Mouse (Mus musculus) forebrain, embryonic 14.5 days (tissue): Measurements from ENCODE around the gene Atp6v1a. TPM values are rescaled to one million over a fixed set of nuclear protein-coding genes. Genes with fewer than 3 reads are reported as not detected.

Source experiments
- ATAC-seq: fragments of 200-750 bp; cut with Nextera tagmentation; 2 replicates; pipeline ENCODE4 v1.8.0; 2017; ENCODE audit warnings: mild to moderate bottlenecking, moderate library complexity
- DNase-seq: peaks from one replicate; pipeline ENCODE4 v3.0.0-alpha.2; 2015; ENCODE audit warnings: low spot score
- H3K27ac ChIP-seq: fragments of 300-500 bp; sonication (generic); 2 replicates; pipeline ENCODE4 v1.5.1; 2014; ENCODE audit warnings: low read depth, mild to moderate bottlenecking, control low read depth, low read length, moderate library complexity
- H3K27me3 ChIP-seq: fragments of 300-500 bp; sonication (generic); replicated peaks from 2 replicates; pipeline ENCODE4 v1.6.1; 2014; ENCODE audit warnings: low read length, control low read depth, mixed read lengths; ENCODE audit not compliant: control insufficient read depth, insufficient read depth
- H3K36me3 ChIP-seq: fragments of 300-500 bp; sonication (generic); 2 replicates; pipeline ENCODE4 v1.6.1; 2014; ENCODE audit warnings: low read length, control low read depth; ENCODE audit not compliant: control insufficient read depth, insufficient read depth
- H3K4me1 ChIP-seq: fragments of 300-500 bp; sonication (generic); 2 replicates; pipeline ENCODE4 v1.6.1; 2014; ENCODE audit warnings: antibody characterized with exemption, low read length, control low read depth; ENCODE audit not compliant: control insufficient read depth, insufficient read depth
- H3K4me2 ChIP-seq: fragments of 300-500 bp; sonication (generic); 2 replicates; pipeline ENCODE4 v1.6.1; 2014; ENCODE audit warnings: mild to moderate bottlenecking, control low read depth, low read length
- H3K4me3 ChIP-seq: fragments of 300-500 bp; sonication (generic); 2 replicates; pipeline ENCODE4 v1.5.1; 2014; ENCODE audit warnings: low read depth, low read length, control low read depth
- H3K9ac ChIP-seq: fragments of 300-500 bp; sonication (generic); 2 replicates; pipeline ENCODE4 v1.6.1; 2014; ENCODE audit warnings: mild to moderate bottlenecking, low read length, control low read depth, moderate library complexity
- H3K9me3 ChIP-seq: fragments of 300-500 bp; sonication (generic); replicated peaks from 2 replicates; pipeline ENCODE4 v1.6.1; 2016; ENCODE audit warnings: low read length, control low read depth, mixed read lengths; ENCODE audit not compliant: control insufficient read depth
- whole genome bisulfite sequencing: fragments of 180-500 bp; shearing (Covaris S2); extraction: QIAGEN DNeasy Blood & Tissue Kit; methylation state at CpG from one replicate; pipeline ENCODE4 v1.1.7; 2014; 5-methylcytosine and 5-hydroxymethylcytosine counted together
- polyA plus RNA-seq: library from polyadenylated mRNA; unstranded; fragments of >200 nt; fragmentation: Nextera tagmentation; extraction: Ambion mirVana; gene quantifications from 2 replicates; pipeline ENCODE4 v1.2.1, GENCODE M21; 2014

The Atp6v1a gene
- polyA plus RNA-seq, 1 experiment from 2014 or later = 125 TPM

GRCm38 (mm10) chr16:44141483-44141882, 2.0 kb upstream of the Atp6v1a start:
- no peak for ATAC-seq
- 32% methylated on average over 6 of the region's 6 CpGs for WGBS
- Histone ChIP-seq H3K27me3 (no peaks in the 10 kb centered on the region), H3K4me2 (peak overlapping the region; percentile 63; the same call in 1 of the 2 replicates), H3K4me3 (peak overlapping the region; percentile 77; the same call in 1 of the 2 replicates), H3K9me3 (no peaks in the 10 kb centered on the region), H3K9ac (no peak overlapping the region), H3K27ac (no peak overlapping the region), H3K36me3 (no peaks in the 10 kb centered on the region), H3K4me1 (peaks cover 16% of the 10 kb centered on the region)
- DNase-seq = peak; percentile 51

DNA sequence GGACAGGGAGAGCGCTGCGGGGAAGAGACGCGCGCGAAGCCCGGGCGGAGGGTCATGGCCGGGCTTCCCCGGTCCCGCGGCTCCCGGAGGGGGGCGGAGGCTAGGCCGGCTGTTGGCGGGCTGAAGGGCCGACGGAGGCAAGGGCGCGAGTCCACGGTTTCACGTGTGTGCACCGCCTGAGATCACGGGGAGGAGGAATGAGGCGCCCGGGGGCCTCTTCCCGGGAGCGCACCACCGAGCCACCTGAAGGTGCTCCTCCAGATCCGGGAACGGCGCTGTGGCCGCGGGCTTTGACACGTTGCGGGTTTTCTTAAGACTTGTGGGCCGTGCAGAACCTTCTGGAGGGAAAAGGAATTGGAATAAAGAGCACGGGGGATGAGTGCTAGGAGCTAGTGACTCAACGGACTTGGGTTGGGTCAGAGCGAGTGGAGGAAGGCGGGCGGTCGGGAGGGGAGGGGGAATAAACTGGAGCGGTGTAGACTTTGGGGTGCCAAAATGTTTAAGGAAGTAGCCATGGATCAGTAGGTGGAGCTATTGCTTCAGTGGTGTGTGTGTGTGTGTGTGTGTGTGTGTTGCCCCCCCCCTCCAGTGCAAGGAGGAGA, 782 bp upstream of the Atp6v1a start:
- H3K36me3 ChIP-seq = no peaks in the 10 kb centered on the region
- 1% methylated on average over 41 of the region's 44 CpGs for WGBS
- peak; percentile 42 for ATAC-seq
- H3K4me3 ChIP-seq = peak overlapping the region; percentile 77
- peaks cover 16% of the 10 kb centered on the region for H3K4me1 ChIP-seq
- peak overlapping the region; percentile 86 for H3K9ac ChIP-seq
- H3K9me3 ChIP-seq = no peaks in the 10 kb centered on the region
- peak; percentile 80 for DNase-seq
- peak overlapping the region; percentile 98 for H3K27ac ChIP-seq
- H3K4me2 ChIP-seq = peak overlapping the region; percentile 63
- H3K27me3 ChIP-seq = no peaks in the 10 kb centered on the region

- ATAC-seq = peak; percentile 87
- peak overlapping the region; percentile 98 for H3K27ac ChIP-seq
- peak overlapping the region; percentile 93 for H3K4me2 ChIP-seq
- peak overlapping the region; percentile 86 for H3K9ac ChIP-seq
- no peaks in the 10 kb centered on the region for H3K27me3 ChIP-seq
- H3K4me3 ChIP-seq = peak overlapping the region; percentile 77
- no peaks in the 10 kb centered on the region for H3K36me3 ChIP-seq
- peak; percentile 99 for DNase-seq
- under 1% methylated on average over 25 of the region's 25 CpGs for WGBS
- H3K4me1 ChIP-seq = peaks cover 16% of the 10 kb centered on the region
- no peaks in the 10 kb centered on the region for H3K9me3 ChIP-seq
Measured at GRCm38 (mm10) chr16:44138979-44139535, 448 bp downstream of the Atp6v1a start.

DNA sequence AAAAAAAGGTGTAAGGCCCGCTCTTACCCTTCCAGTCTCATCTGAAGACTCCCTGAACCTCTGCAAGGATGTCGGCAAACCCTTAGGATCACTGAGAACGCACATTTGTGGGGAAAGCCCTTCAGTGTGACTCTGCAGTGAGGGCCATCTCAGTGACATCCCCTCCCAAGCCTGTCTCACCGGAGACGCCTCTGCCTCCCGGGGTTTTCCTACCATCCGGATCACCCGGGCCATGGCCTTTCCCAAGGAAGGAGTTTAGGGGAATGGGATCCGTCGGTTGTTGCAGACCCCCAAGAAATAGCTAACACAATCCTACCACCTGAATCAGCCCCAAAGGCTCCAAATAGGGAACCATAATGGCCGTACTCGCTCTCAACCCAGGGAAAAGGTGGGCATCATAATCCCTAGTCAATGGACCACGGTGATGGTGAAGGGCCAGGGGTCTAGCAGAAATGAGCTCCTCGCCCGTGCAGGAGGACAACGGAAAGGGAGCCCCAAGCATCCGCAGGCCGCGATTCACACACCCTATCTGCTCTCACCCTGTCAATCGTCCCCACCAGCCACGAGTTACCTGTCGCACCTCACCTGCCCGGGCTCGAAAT, 1.0 kb downstream of the Atp6v1a start:
- Histone ChIP-seq H3K4me2 (peak overlapping the region; percentile 93), H3K27me3 (no peaks in the 10 kb centered on the region), H3K4me1 (peaks cover 16% of the 10 kb centered on the region), H3K9me3 (no peaks in the 10 kb centered on the region), H3K9ac (peak overlapping the region; percentile 86), H3K36me3 (no peaks in the 10 kb centered on the region), H3K27ac (peak overlapping the region; percentile 98), H3K4me3 (peak overlapping the region; percentile 77)
- ATAC-seq (no peak), DNase-seq (peak; percentile 4)
- WGBS = 1% methylated on average over 24 of the region's 24 CpGs

DNA sequence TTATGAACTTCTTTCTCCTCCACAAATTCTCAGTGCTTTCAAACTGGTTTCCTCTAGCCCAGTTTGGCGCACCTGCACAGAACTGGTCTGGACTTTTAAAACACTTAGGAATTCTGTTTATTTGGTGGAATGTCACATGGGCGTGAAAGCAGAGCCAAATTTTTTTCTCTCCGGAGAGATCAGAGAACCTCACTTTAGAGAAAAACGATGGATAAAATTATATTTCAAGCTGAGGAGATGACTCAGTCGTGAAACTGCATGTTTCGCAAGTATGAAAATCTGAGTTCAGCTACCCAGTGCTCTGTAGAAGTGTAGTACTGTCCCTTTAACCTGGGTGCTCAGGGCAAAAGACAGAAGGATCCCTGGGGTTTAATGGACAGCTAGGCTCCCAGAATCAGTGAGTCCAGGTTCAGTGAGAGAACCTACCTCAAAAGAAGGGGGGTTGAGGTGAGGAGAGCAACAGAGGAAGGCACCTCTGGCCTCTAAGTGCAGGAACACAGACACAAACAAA, 2.9 kb downstream of the Atp6v1a start:
- Histone ChIP-seq H3K4me3 (no peak overlapping the region), H3K4me2 (no peak overlapping the region), H3K27me3 (no peaks in the 10 kb centered on the region), H3K9ac (no peak overlapping the region), H3K27ac (no peak overlapping the region), H3K9me3 (no peaks in the 10 kb centered on the region), H3K4me1 (peaks cover 14% of the 10 kb centered on the region), H3K36me3 (no peaks in the 10 kb centered on the region)
- DNase-seq (no peak), ATAC-seq (no peak)
- 90% methylated on average over 6 of the region's 6 CpGs for WGBS

DNA sequence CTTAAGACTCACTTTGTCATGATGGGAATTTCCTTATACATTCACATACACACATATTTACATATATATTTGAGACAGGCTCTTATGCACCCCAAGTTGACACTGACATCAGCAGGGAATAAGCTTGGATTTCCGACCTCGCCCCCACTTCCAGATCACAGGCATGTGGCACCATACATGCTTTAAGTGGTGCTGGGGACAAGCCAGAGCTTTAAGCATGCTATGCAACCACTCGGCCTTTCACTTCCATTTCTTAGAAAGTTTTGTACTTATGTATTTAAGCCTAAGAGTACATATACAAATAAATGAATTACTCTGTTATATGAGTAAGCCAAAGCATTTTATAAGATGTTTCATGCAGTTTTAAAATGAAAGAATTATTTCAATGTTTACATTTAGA, 6.3 kb downstream of the Atp6v1a start:
- Histone ChIP-seq H3K9ac (no peak overlapping the region), H3K4me3 (no peak overlapping the region), H3K36me3 (no peaks in the 10 kb centered on the region), H3K27me3 (no peaks in the 10 kb centered on the region), H3K4me2 (no peak overlapping the region), H3K27ac (no peak overlapping the region), H3K4me1 (peaks cover 7% of the 10 kb centered on the region; the same call in 1 of the 2 replicates), H3K9me3 (no peaks in the 10 kb centered on the region)
- no peak for ATAC-seq
- 85% methylated on average over 3 of the region's 3 CpGs for WGBS
- no peak for DNase-seq

DNA sequence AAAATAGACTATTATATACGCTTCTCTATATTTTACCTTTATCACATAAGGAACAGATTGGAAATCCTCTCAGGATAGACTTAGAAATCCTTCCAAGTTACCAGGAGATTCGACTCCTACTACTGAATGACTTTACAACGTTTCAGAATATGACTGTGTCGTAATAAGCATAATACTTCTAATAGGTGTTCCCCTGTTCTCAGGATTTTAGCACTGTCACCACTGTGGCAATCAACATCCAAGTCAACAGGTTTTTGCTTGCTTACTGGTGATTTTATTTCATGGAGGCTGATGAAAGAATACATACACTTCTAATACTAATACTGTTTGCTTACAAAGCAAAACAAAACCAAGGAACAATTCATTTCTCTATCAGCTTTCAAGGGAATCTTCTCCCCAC, 7.2 kb downstream of the Atp6v1a start:
- no peak overlapping the region for H3K27ac ChIP-seq
- H3K4me1 ChIP-seq = no peaks in the 10 kb centered on the region
- H3K9me3 ChIP-seq = no peaks in the 10 kb centered on the region
- no peak for ATAC-seq
- H3K4me2 ChIP-seq = no peak overlapping the region
- 85% methylated on average over 4 of the region's 4 CpGs for WGBS
- no peak overlapping the region for H3K9ac ChIP-seq
- H3K4me3 ChIP-seq = no peak overlapping the region
- no peak for DNase-seq
- H3K36me3 ChIP-seq = no peaks in the 10 kb centered on the region
- H3K27me3 ChIP-seq = no peaks in the 10 kb centered on the region

- DNase-seq = no peak
- Histone ChIP-seq H3K4me1 (no peaks in the 10 kb centered on the region), H3K9me3 (no peaks in the 10 kb centered on the region), H3K27ac (no peak overlapping the region), H3K9ac (no peak overlapping the region), H3K36me3 (no peaks in the 10 kb centered on the region), H3K4me2 (no peak overlapping the region), H3K4me3 (no peak overlapping the region), H3K27me3 (no peaks in the 10 kb centered on the region)
- ATAC-seq = no peak
- WGBS = 90% methylated on average over 4 of the region's 4 CpGs
Measured at GRCm38 (mm10) chr16:44126437-44126836, 13.1 kb downstream of the Atp6v1a start.

DNA sequence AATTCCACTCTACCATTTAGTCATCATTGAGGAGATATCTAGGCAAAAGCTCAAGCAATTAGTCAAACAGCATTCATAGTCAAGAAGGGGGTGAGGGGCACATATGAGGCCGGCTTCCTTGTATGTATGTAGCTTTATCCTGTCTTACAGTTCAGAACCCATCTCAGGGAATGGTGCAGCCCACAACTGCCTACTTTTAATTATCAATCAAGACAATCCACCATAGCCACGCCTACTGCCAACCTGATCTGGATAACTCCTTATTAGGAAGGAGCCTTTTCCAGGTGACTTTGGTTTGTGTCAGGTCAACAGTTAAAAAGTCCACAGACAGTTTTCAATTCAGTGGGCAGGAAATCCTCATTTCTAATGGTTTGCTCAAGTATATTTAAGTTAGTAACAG, 14.1 kb downstream of the Atp6v1a start:
- Histone ChIP-seq H3K4me1 (no peaks in the 10 kb centered on the region), H3K9ac (no peak overlapping the region), H3K9me3 (no peaks in the 10 kb centered on the region), H3K4me3 (no peak overlapping the region), H3K27me3 (no peaks in the 10 kb centered on the region), H3K36me3 (no peaks in the 10 kb centered on the region), H3K4me2 (no peak overlapping the region), H3K27ac (no peak overlapping the region)
- WGBS = 82% methylated on average over 2 of the region's 2 CpGs
- ATAC-seq = no peak
- DNase-seq = no peak
